Mouse (Mus musculus) gastrocnemius, postnatal 10 days (tissue): ENCODE measurements around the gene Scarb1. TPM values are rescaled to one million over a fixed set of nuclear protein-coding genes. Genes with fewer than 3 reads are reported as not detected.

Source experiments
- DNase-seq: peaks from one replicate; pipeline ENCODE4 v3.0.0; 2021; ENCODE audit warnings: mixed read lengths
- total RNA-seq, 2 experiments: library from RNA; stranded (reverse); gene quantifications; 2 replicates each; pipeline ENCODE4 v1.2.3; 2021

Scarb1 gene
- total RNA-seq, 2 experiments from 2014 or later: 49.8 to 58.0 TPM

- DNase-seq: peak; percentile 79
These were observed 70.2 kb downstream of the Scarb1 start for GRCm38 (mm10) chr5:125270587-125271130.

GRCm38 (mm10) chr5:125269836-125270235 is 71.1 kb downstream of the Scarb1 start:
- DNase-seq: no peak

- no peak for DNase-seq
These were observed 71.5 kb downstream of the Scarb1 start for GRCm38 (mm10) chr5:125269399-125269798.

GRCm38 (mm10) chr5:125268033-125268765 is 72.7 kb downstream of the Scarb1 start:
- peak; percentile 85 for DNase-seq

- peak; percentile 79 for DNase-seq
These were observed 73.5 kb downstream of the Scarb1 start for GRCm38 (mm10) chr5:125267150-125267961.

- no peak for DNase-seq
These were observed 74.8 kb downstream of the Scarb1 start for GRCm38 (mm10) chr5:125266128-125266527.

GRCm38 (mm10) chr5:125264700-125265099 is 76.2 kb downstream of the Scarb1 start:
- no peak for DNase-seq

GRCm38 (mm10) chr5:125262578-125262977 is 78.3 kb downstream of the Scarb1 start:
- no peak for DNase-seq

- DNase-seq: no peak
These were observed 87.0 kb downstream of the Scarb1 start for GRCm38 (mm10) chr5:125253917-125254316.

GRCm38 (mm10) chr5:125253448-125253847 is 87.4 kb downstream of the Scarb1 start:
- DNase-seq: no peak

GRCm38 (mm10) chr5:125252664-125253063 is 88.2 kb downstream of the Scarb1 start:
- DNase-seq: peak; percentile 77

- no peak for DNase-seq
These were observed 88.8 kb downstream of the Scarb1 start for GRCm38 (mm10) chr5:125251885-125252615.

GRCm38 (mm10) chr5:125249187-125249586 is 91.7 kb downstream of the Scarb1 start:
- DNase-seq: no peak

- DNase-seq: no peak
These were observed 94.2 kb downstream of the Scarb1 start for GRCm38 (mm10) chr5:125246711-125247110.

- peak; percentile 67 for DNase-seq
These were observed 95.3 kb downstream of the Scarb1 start for GRCm38 (mm10) chr5:125245534-125246151.

- no peak for DNase-seq
These were observed 95.9 kb downstream of the Scarb1 start for GRCm38 (mm10) chr5:125244825-125245533.

GRCm38 (mm10) chr5:125243928-125244327 is 97.0 kb downstream of the Scarb1 start:
- DNase-seq: peak; percentile 54

- peak; percentile 75 for DNase-seq
These were observed 98.8 kb downstream of the Scarb1 start for GRCm38 (mm10) chr5:125242111-125242510.

GRCm38 (mm10) chr5:125241627-125242026 is 99.3 kb downstream of the Scarb1 start:
- DNase-seq: no peak

- no peak for DNase-seq
These were observed 100.6 kb downstream of the Scarb1 start for GRCm38 (mm10) chr5:125240124-125240781.

- DNase-seq: peak; percentile 68
These were observed 105.0 kb downstream of the Scarb1 start for GRCm38 (mm10) chr5:125235874-125236273.
